Comparison of ENCODE assay signal across 21 mouse cellular contexts in the genomic region with DNA sequence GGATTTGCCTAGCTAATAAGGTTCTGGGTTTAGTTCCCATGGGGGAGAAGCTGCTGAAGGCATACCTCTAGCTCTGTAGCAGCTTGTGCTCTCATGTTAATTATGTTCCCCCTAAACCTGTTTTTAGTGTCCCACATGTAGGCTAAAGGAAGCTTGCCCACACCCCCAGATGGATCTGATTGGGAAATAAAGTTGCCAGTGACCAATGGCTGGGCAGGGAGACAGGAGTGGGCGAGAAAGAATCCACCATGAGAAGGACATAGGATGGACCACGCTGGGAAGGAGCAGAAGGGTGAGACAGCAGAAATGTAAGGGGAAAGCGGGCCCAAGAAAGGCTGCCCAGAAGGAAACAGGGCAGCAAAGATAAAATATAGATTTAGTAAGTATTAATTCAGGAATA. TPM values are rescaled to one million over a fixed set of nuclear protein-coding genes. Genes with fewer than 3 reads are reported as not detected.
DNase-seq lines count a peak whose midpoint lies in the region; ATAC-seq and TF ChIP-seq lines count a peak whose summit lies in the region.
"Had no signal": no experiment of that assay in that cellular context is flagged by ENCODE, and none has a peak within 500 bp of the region (broad histone marks: within the 10 kb centered on the region; RNA-seq: fewer than 3 reads in every experiment).

No protein-coding gene starts in this region.

- H3K9ac ChIP-seq in embryonic facial prominence, embryonic 15.5 days: no peak overlapping the region
- no peak overlapping the region for H3K9ac ChIP-seq in heart, postnatal 0 days (replicated peaks; ENCODE audit: low read depth, low read length)
- H3K9ac ChIP-seq: forebrain, postnatal 0 days; hindbrain, embryonic 12.5 days; intestine, embryonic 15.5 days; neural tube, embryonic 15.5 days; stomach, embryonic 15.5 days had no signal

- no peaks in the 10 kb centered on the region for H3K9me3 ChIP-seq in embryonic facial prominence, embryonic 15.5 days (replicated peaks)
- no peaks in the 10 kb centered on the region for H3K9me3 ChIP-seq in embryonic facial prominence, embryonic 10.5 days
- H3K9me3 ChIP-seq in heart, postnatal 0 days (replicated peaks; ENCODE audit: control insufficient read depth, low read length): no peaks in the 10 kb centered on the region
- H3K9me3 ChIP-seq in megakaryocyte, embryonic 14.5 days: no peaks in the 10 kb centered on the region
- H3K9me3 ChIP-seq: hindbrain, embryonic 12.5 days; intestine, embryonic 15.5 days; midbrain, embryonic 10.5 days; neural tube, embryonic 15.5 days; stomach, embryonic 15.5 days had no signal

- DNase-seq in embryonic facial prominence, embryonic 10.5 days (ENCODE audit: low spot score): no peak
- no peak for DNase-seq in heart, postnatal 0 days (ENCODE audit: low spot score)
- no peak for DNase-seq in heart, adult 9 months (ENCODE audit: low spot score in 2 of 2)
- DNase-seq in ovary, postnatal 36 days (ENCODE audit: low spot score): no peak
- no peak for DNase-seq in layer of hippocampus, adult 8-10 months (ENCODE audit: low spot score in 2 of 2)
- DNase-seq: adrenal gland, postnatal 25 days; cerebellum, postnatal 25 days; forebrain, postnatal 0 days; retina, postnatal 1 day; thymus, postnatal 25 days had no signal

- H3K4me3 ChIP-seq in embryonic facial prominence, embryonic 15.5 days (replicated peaks): no peak overlapping the region
- no peak overlapping the region for H3K4me3 ChIP-seq in embryonic facial prominence, embryonic 10.5 days
- H3K4me3 ChIP-seq in heart, postnatal 0 days (ENCODE audit: low read depth, low read length): no peak overlapping the region
- peak overlapping the region; percentile 64 for H3K4me3 ChIP-seq in megakaryocyte, embryonic 14.5 days (replicated peaks)
- H3K4me3 ChIP-seq: hindbrain, embryonic 12.5 days; intestine, embryonic 15.5 days; midbrain, embryonic 10.5 days; neural tube, embryonic 15.5 days; stomach, embryonic 15.5 days had no signal

- no peak for ATAC-seq in embryonic facial prominence, embryonic 15.5 days (ENCODE audit: insufficient number of reproducible peaks, low FRiP score, low TSS enrichment, low read depth)
- ATAC-seq in heart, postnatal 0 days (ENCODE audit: insufficient read depth, low read depth): no peak
- ATAC-seq in megakaryocyte, adult 5-6 weeks (ENCODE audit: poor library complexity, severe bottlenecking): no peak
- ATAC-seq: forebrain, postnatal 0 days had no signal

- H3K4me1 ChIP-seq in embryonic facial prominence, embryonic 15.5 days: peaks cover 3% of the 10 kb centered on the region; the same call in 1 of the 2 replicates
- peaks cover 7% of the 10 kb centered on the region; the same call in 1 of the 2 replicates for H3K4me1 ChIP-seq in embryonic facial prominence, embryonic 10.5 days
- peaks cover 12% of the 10 kb centered on the region for H3K4me1 ChIP-seq in heart, postnatal 0 days (ENCODE audit: control insufficient read depth, insufficient read depth)
- H3K4me1 ChIP-seq in megakaryocyte, embryonic 14.5 days: peaks cover 62% of the 10 kb centered on the region

- 82% methylated on average over 3 of the region's 3 CpGs for WGBS in embryonic facial prominence, embryonic 15.5 days
- 76% methylated on average over 3 of the region's 3 CpGs for WGBS in embryonic facial prominence, embryonic 10.5 days
- 83% methylated on average over 3 of the region's 3 CpGs for WGBS in heart, postnatal 0 days

- H3K36me3 ChIP-seq in embryonic facial prominence, embryonic 15.5 days: no peaks in the 10 kb centered on the region
- no peaks in the 10 kb centered on the region for H3K36me3 ChIP-seq in embryonic facial prominence, embryonic 10.5 days (replicated peaks)
- no peaks in the 10 kb centered on the region for H3K36me3 ChIP-seq in heart, postnatal 0 days (replicated peaks; ENCODE audit: control insufficient read depth, insufficient read depth, low read length)
- H3K36me3 ChIP-seq in megakaryocyte, embryonic 14.5 days (replicated peaks; ENCODE audit: low read length): no peaks in the 10 kb centered on the region
- H3K36me3 ChIP-seq: hindbrain, embryonic 12.5 days; intestine, embryonic 15.5 days; midbrain, embryonic 10.5 days; neural tube, embryonic 15.5 days; stomach, embryonic 15.5 days had no signal

- no peak overlapping the region for H3K4me2 ChIP-seq in embryonic facial prominence, embryonic 15.5 days (replicated peaks)
- no peak overlapping the region for H3K4me2 ChIP-seq in heart, postnatal 0 days (ENCODE audit: low read depth, low read length)
- H3K4me2 ChIP-seq: hindbrain, embryonic 12.5 days; neural tube, embryonic 15.5 days; stomach, embryonic 15.5 days had no signal

- no peak for TF ChIP-seq EP300 in heart, postnatal 0 days (IDR thresholded peaks at IDR 0.05; ENCODE audit: low read depth)

- H3K27me3 ChIP-seq in embryonic facial prominence, embryonic 15.5 days: 0 out of 2 replicates have a peak, but pooled peaks cover 3% of the 10 kb centered on the region
- no peaks in the 10 kb centered on the region for H3K27me3 ChIP-seq in embryonic facial prominence, embryonic 10.5 days (replicated peaks; ENCODE audit: low read depth, poor library complexity, severe bottlenecking)
- no peaks in the 10 kb centered on the region for H3K27me3 ChIP-seq in heart, postnatal 0 days (ENCODE audit: control insufficient read depth, insufficient read depth, low read length)
- H3K27me3 ChIP-seq in megakaryocyte, embryonic 14.5 days (replicated peaks): peaks cover 4% of the 10 kb centered on the region
- H3K27me3 ChIP-seq: hindbrain, embryonic 12.5 days; intestine, embryonic 15.5 days; neural tube, embryonic 15.5 days; stomach, embryonic 15.5 days had no signal

- no peak for TF ChIP-seq CTCF in heart, postnatal 0 days (IDR thresholded peaks at IDR 0.05; ENCODE audit: low read depth)

- 0 out of 2 replicates have a peak overlapping the region, but pooled peaks have one; percentile 28 for H3K27ac ChIP-seq in embryonic facial prominence, embryonic 15.5 days (replicated peaks)
- no peak overlapping the region for H3K27ac ChIP-seq in embryonic facial prominence, embryonic 10.5 days (replicated peaks)
- peak overlapping the region; percentile 87 for H3K27ac ChIP-seq in heart, postnatal 0 days (ENCODE audit: low read depth)
- H3K27ac ChIP-seq: hindbrain, embryonic 12.5 days; intestine, embryonic 15.5 days had no signal

RNA-seq across cellular contexts. Expression of a gene that starts 23.1 kb away (rescaled TPM):
- polyA plus RNA-seq in embryonic facial prominence, embryonic 15.5 days (2015; fragmentation: Nextera tagmentation; extraction: Ambion mirVana): not detected in 2 replicates
- not detected in 2 replicates for polyA plus RNA-seq in embryonic facial prominence, embryonic 10.5 days (2016; fragmentation: Nextera tagmentation; extraction: Ambion mirVana)
- total RNA-seq in heart, postnatal 0 days (2014; rRNA removed; ENCODE audit: low replicate concordance): 0.19 TPM in 1 of 2 replicates, not detected in the other
- polyA plus RNA-seq in heart, postnatal 0 days (2015; fragmentation: Nextera tagmentation; extraction: Ambion mirVana): not detected in 2 replicates
- polyA plus RNA-seq in megakaryocyte, embryonic 14.5 days (2012; ENCODE audit: insufficient read depth, low replicate concordance): not detected in 2 replicates
- total RNA-seq in megakaryocyte, adult 5-6 weeks (2015): 0.16 TPM in 1 of 2 replicates, not detected in the other
- total RNA-seq in megakaryocyte, adult 5-6 weeks (2017): 0.44 and 0.65 TPM in 2 replicates
- not detected for total RNA-seq in layer of hippocampus, adult 8-10 months (2022)
- total RNA-seq: layer of hippocampus, postnatal 10 days; left cerebral cortex, postnatal 14 days had no signal
- polyA plus RNA-seq: embryonic facial prominence, embryonic 11.5 days; forebrain, postnatal 0 days; hindbrain, embryonic 12.5 days; intestine, embryonic 15.5 days; midbrain, embryonic 10.5 days; neural tube, embryonic 15.5 days; stomach, embryonic 15.5 days had no signal
